Mouse (Mus musculus) hindbrain, postnatal 0 days (tissue): ENCODE measurements at regions not wholly inside any gene's neighbourhood (a gene's known extent, or its start where the extent isn't known, plus 50 kb on each side); places are given as distances from the start of the nearest gene placed in this dataset.

Experiments
- ATAC-seq: fragments of 200-750 bp; cut with Nextera tagmentation; 2 replicates; pipeline ENCODE4 v1.8.0; 2017; ENCODE audit warnings: mild to moderate bottlenecking, moderate TSS enrichment, moderate library complexity
- DNase-seq: peaks from one replicate; pipeline ENCODE4 v3.0.0-alpha.2; 2015; ENCODE audit warnings: low spot score
- H3K27ac ChIP-seq: fragments of 300-500 bp; sonication (generic); 2 replicates; pipeline ENCODE4 v1.5.1; 2014; ENCODE audit warnings: mild to moderate bottlenecking
- H3K27me3 ChIP-seq: fragments of 300-500 bp; sonication (generic); 2 replicates; pipeline ENCODE4 v1.6.1; 2014; ENCODE audit warnings: low read length, mixed read lengths; ENCODE audit not compliant: insufficient read depth
- H3K36me3 ChIP-seq: fragments of 300-500 bp; sonication (generic); 2 replicates; pipeline ENCODE4 v1.6.1; 2014; ENCODE audit warnings: low read length, mixed read lengths; ENCODE audit not compliant: insufficient read depth
- H3K4me1 ChIP-seq: fragments of 300-500 bp; sonication (generic); 2 replicates; pipeline ENCODE4 v1.6.1; 2014; ENCODE audit warnings: antibody characterized with exemption, low read length, mixed read lengths; ENCODE audit not compliant: insufficient read depth
- H3K4me2 ChIP-seq: fragments of 300-500 bp; sonication (generic); 2 replicates; pipeline ENCODE4 v1.6.1; 2014; ENCODE audit warnings: low read depth, mild to moderate bottlenecking, low read length, moderate library complexity, mixed read lengths
- H3K4me3 ChIP-seq: fragments of 300-500 bp; sonication (generic); 2 replicates; pipeline ENCODE4 v1.5.1; 2014; ENCODE audit warnings: low read length
- H3K9ac ChIP-seq: fragments of 300-500 bp; sonication (generic); replicated peaks from 2 replicates; pipeline ENCODE4 v1.6.1; 2014; ENCODE audit warnings: mild to moderate bottlenecking, low read length, moderate library complexity, mixed read lengths
- H3K9me3 ChIP-seq: fragments of 300-500 bp; sonication (generic); 2 replicates; pipeline ENCODE4 v1.6.1; 2016; ENCODE audit warnings: low read length, mixed read lengths
- CTCF ChIP-seq: IDR thresholded peaks from 2 replicates; pipeline ENCODE4 v1.5.1; 2016; ENCODE audit warnings: antibody characterized with exemption, control low read depth, low read depth
- whole genome bisulfite sequencing: fragments of 180-500 bp; shearing (Covaris S2); extraction: QIAGEN DNeasy Blood & Tissue Kit; methylation state at CpG from one replicate; pipeline ENCODE4 v1.1.7; 2014; 5-methylcytosine and 5-hydroxymethylcytosine counted together

- H3K9ac ChIP-seq: no peak overlapping the region
- H3K27ac ChIP-seq: no peak overlapping the region
- WGBS: 70% methylated on average over 4 of the region's 4 CpGs
- H3K27me3 ChIP-seq: no peaks in the 10 kb centered on the region
- no peaks in the 10 kb centered on the region for H3K36me3 ChIP-seq
- no peak for TF ChIP-seq CTCF
- H3K4me1 ChIP-seq: no peaks in the 10 kb centered on the region
- DNase-seq: no peak
- ATAC-seq: no peak
- no peak overlapping the region for H3K4me2 ChIP-seq
- H3K4me3 ChIP-seq: no peak overlapping the region
- H3K9me3 ChIP-seq: no peaks in the 10 kb centered on the region
Measured at GRCm38 (mm10) chr1:51380240-51380639, 91.3 kb downstream of the Cavin2 start.

DNA sequence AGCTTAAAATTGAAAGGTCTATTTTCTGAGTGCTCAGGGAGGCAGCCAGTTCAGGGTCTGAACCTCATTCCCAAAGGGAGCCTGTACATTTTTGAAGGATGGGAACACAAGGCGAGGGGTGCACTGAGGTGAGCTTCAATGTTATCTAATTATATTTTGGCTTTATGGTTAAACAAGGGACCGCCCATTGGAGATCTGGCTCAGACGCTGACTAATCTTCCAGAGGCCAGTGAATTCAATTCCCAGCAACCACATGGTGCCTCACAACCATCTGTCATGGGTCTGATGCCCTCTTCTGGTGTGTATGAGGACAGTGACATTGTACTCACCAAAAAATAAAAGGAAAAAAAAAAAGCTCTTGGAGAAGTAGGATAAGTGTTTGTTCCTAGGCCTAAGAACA, 78.7 kb downstream of the Cavin2 start:
- peak; percentile 30; the same call in 1 of the 2 replicates for TF ChIP-seq CTCF
- peak; percentile 66 for DNase-seq
- Histone ChIP-seq H3K4me3 (no peak overlapping the region), H3K27ac (no peak overlapping the region), H3K9me3 (no peaks in the 10 kb centered on the region), H3K4me2 (no peak overlapping the region), H3K27me3 (no peaks in the 10 kb centered on the region), H3K9ac (no peak overlapping the region), H3K36me3 (no peaks in the 10 kb centered on the region), H3K4me1 (no peaks in the 10 kb centered on the region)
- peak; percentile 43; the same call in 1 of the 2 replicates for ATAC-seq
- WGBS: 60% methylated on average over 3 of the region's 3 CpGs

DNA sequence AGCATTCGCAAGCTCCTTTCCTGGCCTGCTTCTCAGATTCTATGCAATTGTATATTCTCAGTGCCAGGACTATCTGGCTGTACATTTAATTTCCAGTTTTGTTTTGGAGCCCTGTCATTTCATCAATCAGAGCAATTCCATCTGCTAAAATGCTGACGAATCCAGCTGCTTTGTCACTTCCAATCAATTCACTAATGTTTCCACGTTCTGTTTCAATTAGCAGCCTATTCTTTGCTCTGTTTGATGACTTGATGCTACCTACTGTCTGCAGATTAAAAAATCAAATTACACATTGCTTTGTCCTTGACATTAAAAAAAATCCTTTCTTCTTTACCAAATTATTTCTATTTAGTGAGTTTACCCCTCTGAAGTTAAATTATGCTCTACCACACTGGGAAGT, 71.2 kb downstream of the Cavin2 start:
- Histone ChIP-seq H3K4me3 (no peak overlapping the region), H3K27ac (no peak overlapping the region), H3K4me1 (no peaks in the 10 kb centered on the region), H3K36me3 (no peaks in the 10 kb centered on the region), H3K4me2 (no peak overlapping the region), H3K9ac (no peak overlapping the region), H3K27me3 (no peaks in the 10 kb centered on the region), H3K9me3 (no peaks in the 10 kb centered on the region)
- TF ChIP-seq CTCF: no peak
- DNase-seq (no peak), ATAC-seq (no peak)
- 75% methylated on average over 3 of the region's 3 CpGs for WGBS
